Mouse (Mus musculus): ENCODE results near the gene Mta3. TPM values are rescaled to one million over a fixed set of nuclear protein-coding genes. Genes with fewer than 3 reads are reported as not detected.

The Mta3 gene
- polyA plus RNA-seq, 1 experiment = not detected

DNA sequence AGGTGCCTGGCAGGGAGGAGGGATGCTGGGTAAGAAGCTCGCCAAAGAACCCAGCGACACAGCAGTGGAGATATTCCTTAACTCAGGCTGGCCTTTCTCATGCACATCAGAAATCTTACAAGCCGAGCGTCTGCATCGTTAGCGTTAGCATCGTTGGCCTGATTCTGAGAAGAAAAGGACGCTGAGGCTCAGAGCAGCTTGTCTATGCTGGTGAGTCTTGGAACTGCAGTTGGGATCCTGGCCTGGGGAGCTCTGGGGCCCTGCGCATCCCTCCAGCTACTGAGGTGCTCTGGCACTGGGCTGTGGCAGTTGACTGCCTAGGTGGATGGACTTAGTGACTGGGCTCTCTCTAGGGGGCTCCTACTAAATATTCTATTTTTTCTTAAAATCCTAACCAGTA, 133.2 kb downstream of the Mta3 start:
- H3K27ac ChIP-seq (ENCODE audit: insufficient read depth, low read depth, low read length) = no peak overlapping the region
- H3K4me1 ChIP-seq (ENCODE audit: control insufficient read depth, insufficient read depth, low read length) = peaks cover 3% of the 10 kb centered on the region; the same call in 1 of the 2 replicates
- no peak for TF ChIP-seq CTCF (IDR thresholded peaks at IDR 0.05; ENCODE audit: insufficient read depth, low read depth, low read length)
- TF ChIP-seq POLR2A (IDR thresholded peaks at IDR 0.05; ENCODE audit: insufficient read depth, low read depth, low read length) = no peak
- 45% methylated on average over 9 of the region's 9 CpGs for WGBS
- H3K4me3 ChIP-seq (ENCODE audit: insufficient read depth, low read depth, low read length) = no peak overlapping the region

- no peak overlapping the region for H3K4me3 ChIP-seq (ENCODE audit: insufficient read depth, low read depth, low read length)
- no peak overlapping the region for H3K27ac ChIP-seq (ENCODE audit: insufficient read depth, low read depth, low read length)
- TF ChIP-seq CTCF (IDR thresholded peaks at IDR 0.05; ENCODE audit: insufficient read depth, low read depth, low read length) = no peak
- no peak for TF ChIP-seq POLR2A (IDR thresholded peaks at IDR 0.05; ENCODE audit: insufficient read depth, low read depth, low read length)
- H3K4me1 ChIP-seq (ENCODE audit: control insufficient read depth, insufficient read depth, low read length) = no peaks in the 10 kb centered on the region
- WGBS = 91% methylated on average over 5 of the region's 5 CpGs
These were observed 135.0 kb downstream of the Mta3 start for GRCm38 (mm10) chr17:83841011-83841410.

DNA sequence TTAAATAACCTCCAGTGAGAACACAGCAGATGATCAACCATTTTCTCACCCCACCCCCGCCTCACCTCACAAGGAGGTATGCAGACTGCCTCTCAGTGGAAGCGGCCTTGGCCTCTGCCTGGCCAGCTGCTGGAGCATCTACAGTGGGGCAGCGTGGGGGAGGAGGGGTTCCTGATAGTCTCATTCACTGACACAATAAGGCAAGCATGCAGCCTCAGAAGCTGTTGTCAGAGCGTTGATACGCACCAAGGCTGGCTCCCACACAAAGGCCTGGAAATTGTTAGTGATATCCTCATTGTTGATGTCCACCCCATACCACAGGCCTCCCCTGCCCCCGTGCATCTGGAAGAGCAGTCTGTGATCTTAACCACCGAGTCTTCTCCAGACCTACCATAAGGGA, 137.8 kb downstream of the Mta3 start:
- Histone ChIP-seq H3K4me3 (ENCODE audit: insufficient read depth, low read depth, low read length) (no peak overlapping the region), H3K27ac (ENCODE audit: insufficient read depth, low read depth, low read length) (no peak overlapping the region), H3K4me1 (ENCODE audit: control insufficient read depth, insufficient read depth, low read length) (0 out of 2 replicates have a peak, but pooled peaks cover 3% of the 10 kb centered on the region)
- no peak for TF ChIP-seq POLR2A (IDR thresholded peaks at IDR 0.05; ENCODE audit: insufficient read depth, low read depth, low read length)
- no peak for TF ChIP-seq CTCF (IDR thresholded peaks at IDR 0.05; ENCODE audit: insufficient read depth, low read depth, low read length)
- 81% methylated on average over 7 of the region's 7 CpGs for WGBS

DNA sequence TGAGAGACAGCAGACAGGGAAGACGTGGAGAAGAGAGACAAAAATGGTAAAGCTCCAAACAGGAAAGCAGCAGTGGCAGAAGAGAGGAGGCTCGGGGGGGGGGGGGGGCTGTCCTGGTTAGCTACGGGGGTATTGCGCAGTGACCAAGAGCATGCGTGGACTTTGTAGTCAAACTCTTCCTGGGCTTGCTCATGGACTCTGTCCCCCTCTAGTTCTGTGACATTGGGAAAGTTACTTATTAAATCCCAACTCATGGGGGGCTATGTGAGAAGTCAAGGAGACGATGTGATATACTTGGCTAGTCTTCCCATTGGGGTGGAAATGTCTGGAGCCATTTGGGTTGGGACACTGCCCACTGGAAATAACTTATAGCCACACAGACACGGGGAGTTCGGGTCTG, 139.6 kb downstream of the Mta3 start:
- no peak for TF ChIP-seq POLR2A (IDR thresholded peaks at IDR 0.05; ENCODE audit: insufficient read depth, low read depth, low read length)
- Histone ChIP-seq H3K27ac (ENCODE audit: insufficient read depth, low read depth, low read length) (no peak overlapping the region), H3K4me3 (ENCODE audit: insufficient read depth, low read depth, low read length) (no peak overlapping the region), H3K4me1 (ENCODE audit: control insufficient read depth, insufficient read depth, low read length) (peaks cover 12% of the 10 kb centered on the region)
- WGBS = 85% methylated on average over 8 of the region's 8 CpGs

GRCm38 (mm10) chr17:83846301-83847021, 140.5 kb downstream of the Mta3 start:
- TF ChIP-seq POLR2A (IDR thresholded peaks at IDR 0.05; ENCODE audit: insufficient read depth, low read depth, low read length) = no peak
- TF ChIP-seq CTCF (IDR thresholded peaks at IDR 0.05; ENCODE audit: insufficient read depth, low read depth, low read length) = no peak
- peaks cover 12% of the 10 kb centered on the region for H3K4me1 ChIP-seq (ENCODE audit: control insufficient read depth, insufficient read depth, low read length)
- H3K27ac ChIP-seq (ENCODE audit: insufficient read depth, low read depth, low read length) = no peak overlapping the region
- no peak overlapping the region for H3K4me3 ChIP-seq (ENCODE audit: insufficient read depth, low read depth, low read length)
- WGBS = 92% methylated on average over 21 of the region's 21 CpGs

DNA sequence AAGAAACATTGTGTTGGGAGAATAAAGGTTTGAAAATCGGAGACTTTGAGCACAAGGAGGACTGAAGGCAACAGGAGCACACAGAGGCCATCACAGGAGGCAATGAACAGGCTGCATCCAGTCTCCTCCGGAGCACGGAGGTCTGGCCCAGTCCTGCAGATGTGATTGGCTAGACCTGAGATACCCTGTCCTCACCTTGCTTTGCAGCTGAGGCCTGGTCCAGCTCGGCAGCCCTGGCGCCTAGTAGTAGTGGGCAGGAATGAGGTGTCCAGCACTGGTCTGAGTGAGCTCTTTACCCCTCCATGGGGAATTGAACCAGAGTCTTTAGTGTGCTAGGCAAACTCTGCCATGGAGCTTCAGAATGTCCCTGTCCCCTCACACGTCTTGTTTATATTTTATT, 141.1 kb downstream of the Mta3 start:
- TF ChIP-seq CTCF (IDR thresholded peaks at IDR 0.05; ENCODE audit: insufficient read depth, low read depth, low read length) (no peak), POLR2A (IDR thresholded peaks at IDR 0.05; ENCODE audit: insufficient read depth, low read depth, low read length) (no peak)
- H3K4me3 ChIP-seq (ENCODE audit: insufficient read depth, low read depth, low read length) = no peak overlapping the region
- 93% methylated on average over 6 of the region's 6 CpGs for WGBS
- peaks cover 12% of the 10 kb centered on the region for H3K4me1 ChIP-seq (ENCODE audit: control insufficient read depth, insufficient read depth, low read length)
- H3K27ac ChIP-seq (ENCODE audit: insufficient read depth, low read depth, low read length) = no peak overlapping the region

GRCm38 (mm10) chr17:83847815-83848214, 141.9 kb downstream of the Mta3 start, which contains the start of gene Haao:
Haao (minus strand) TSS chr17:83847963.
- Histone ChIP-seq H3K4me3 (ENCODE audit: insufficient read depth, low read depth, low read length) (no peak within 1 kb of the TSS), H3K4me1 (ENCODE audit: control insufficient read depth, insufficient read depth, low read length) (peaks cover 12% of the 10 kb centered on the region), H3K27ac (ENCODE audit: insufficient read depth, low read depth, low read length) (no peak within 1 kb of the TSS)
- TF ChIP-seq CTCF (IDR thresholded peaks at IDR 0.05; ENCODE audit: insufficient read depth, low read depth, low read length) (no peak), POLR2A (IDR thresholded peaks at IDR 0.05; ENCODE audit: insufficient read depth, low read depth, low read length) (no peak)
- WGBS = 90% methylated on average over 3 of the region's 3 CpGs

GRCm38 (mm10) chr17:83848482-83848881, 142.5 kb downstream of the Mta3 start:
- Histone ChIP-seq H3K4me1 (ENCODE audit: control insufficient read depth, insufficient read depth, low read length) (peaks cover 12% of the 10 kb centered on the region), H3K4me3 (ENCODE audit: insufficient read depth, low read depth, low read length) (no peak overlapping the region), H3K27ac (ENCODE audit: insufficient read depth, low read depth, low read length) (no peak overlapping the region)
- WGBS = 64% methylated on average over 4 of the region's 4 CpGs
- TF ChIP-seq POLR2A (IDR thresholded peaks at IDR 0.05; ENCODE audit: insufficient read depth, low read depth, low read length) (no peak), CTCF (IDR thresholded peaks at IDR 0.05; ENCODE audit: insufficient read depth, low read depth, low read length) (no peak)

- no peak overlapping the region for H3K4me3 ChIP-seq (ENCODE audit: insufficient read depth, low read depth, low read length)
- no peak overlapping the region for H3K27ac ChIP-seq (ENCODE audit: insufficient read depth, low read depth, low read length)
- TF ChIP-seq CTCF (IDR thresholded peaks at IDR 0.05; ENCODE audit: insufficient read depth, low read depth, low read length) (no peak), POLR2A (IDR thresholded peaks at IDR 0.05; ENCODE audit: insufficient read depth, low read depth, low read length) (no peak)
- WGBS = 51% methylated on average over 12 of the region's 12 CpGs
- H3K4me1 ChIP-seq (ENCODE audit: control insufficient read depth, insufficient read depth, low read length) = peaks cover 12% of the 10 kb centered on the region
These were observed 143.2 kb downstream of the Mta3 start for GRCm38 (mm10) chr17:83849081-83849675.
